Mouse (Mus musculus) ES-Bruce4 (cell line): ENCODE measurements at regions not wholly inside any gene's neighbourhood (a gene's known extent, or its start where the extent isn't known, plus 50 kb on each side); places are given as distances from the start of the nearest gene placed in this dataset.
"Not testable (repeated sequence)": the region's sequence is repeated elsewhere in the genome, so short reads cannot be mapped to it uniquely, and the experiment has no call there.

Source experiments
- H3K27ac ChIP-seq: 2 replicates; pipeline ENCODE4 v1.5.1; 2012; ENCODE audit warnings: low read length, inconsistent platforms; ENCODE audit not compliant: insufficient read depth
- H3K27me3 ChIP-seq: 2 replicates; pipeline ENCODE4 v1.6.1; 2012; ENCODE audit warnings: mild to moderate bottlenecking, low read length, inconsistent platforms; ENCODE audit not compliant: control insufficient read depth, poor library complexity, insufficient read depth, severe bottlenecking
- H3K36me3 ChIP-seq: 2 replicates; pipeline ENCODE4 v1.6.1; 2012; ENCODE audit warnings: inconsistent platforms, mild to moderate bottlenecking, low read length, moderate library complexity; ENCODE audit not compliant: control insufficient read depth, poor library complexity, insufficient read depth, severe bottlenecking
- H3K4me1 ChIP-seq: one replicate; pipeline ENCODE4 v1.8.1; 2011; ENCODE audit warnings: low read length; ENCODE audit not compliant: control insufficient read depth, insufficient read depth
- H3K4me3 ChIP-seq: 2 replicates; pipeline ENCODE4 v1.5.1; 2011; ENCODE audit warnings: low read depth, mild to moderate bottlenecking, low read length
- H3K9ac ChIP-seq: 2 replicates; pipeline ENCODE4 v1.6.1; 2012; ENCODE audit warnings: low read depth, mild to moderate bottlenecking, inconsistent platforms; ENCODE audit not compliant: poor library complexity, severe bottlenecking
- H3K9me3 ChIP-seq: replicated peaks from 2 replicates; pipeline ENCODE4 v1.6.1; 2012; ENCODE audit warnings: mild to moderate bottlenecking, low read length, inconsistent platforms; ENCODE audit not compliant: control insufficient read depth, poor library complexity, insufficient read depth, severe bottlenecking
- CTCF ChIP-seq: IDR thresholded peaks from one replicate; pipeline ENCODE4 v1.8.1; 2011; ENCODE audit warnings: low read depth, low read length
- EP300 ChIP-seq: IDR thresholded peaks from 2 replicates; pipeline ENCODE4 v1.6.1; 2011; ENCODE audit warnings: low read depth, low read length; ENCODE audit not compliant: insufficient read depth
- POLR2A ChIP-seq: IDR thresholded peaks from one replicate; pipeline ENCODE4 v1.8.1; 2011; ENCODE audit warnings: low read length; ENCODE audit not compliant: insufficient read depth

DNA sequence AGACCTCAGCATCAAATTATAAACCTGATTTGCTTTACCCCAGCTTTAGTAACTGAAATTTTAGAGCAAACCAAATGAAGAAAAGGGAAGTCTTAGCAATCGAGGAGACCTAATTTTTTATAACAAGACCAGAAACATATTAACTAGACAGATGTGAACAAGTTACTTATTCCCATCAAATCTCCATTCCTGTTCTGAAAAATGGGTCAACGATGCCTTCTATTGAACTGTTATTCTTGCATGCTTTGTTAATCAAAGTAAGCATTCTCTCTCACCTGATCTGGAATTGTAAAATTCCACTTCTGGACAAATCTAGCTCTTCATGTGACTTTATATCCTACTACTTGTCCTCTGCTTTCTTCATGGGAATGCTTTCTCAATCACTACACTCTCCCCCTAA, 137.6 kb downstream of the Arrdc3 start:
- Histone ChIP-seq H3K27me3 (no peaks in the 10 kb centered on the region), H3K4me3 (no peak overlapping the region), H3K4me1 (no peaks in the 10 kb centered on the region), H3K27ac (no peak overlapping the region), H3K9me3 (no peaks in the 10 kb centered on the region; the same call in 1 of the 2 replicates), H3K9ac (no peak overlapping the region), H3K36me3 (no peaks in the 10 kb centered on the region)
- no peak for TF ChIP-seq POLR2A
- TF ChIP-seq CTCF = no peak
- no peak for TF ChIP-seq EP300

DNA sequence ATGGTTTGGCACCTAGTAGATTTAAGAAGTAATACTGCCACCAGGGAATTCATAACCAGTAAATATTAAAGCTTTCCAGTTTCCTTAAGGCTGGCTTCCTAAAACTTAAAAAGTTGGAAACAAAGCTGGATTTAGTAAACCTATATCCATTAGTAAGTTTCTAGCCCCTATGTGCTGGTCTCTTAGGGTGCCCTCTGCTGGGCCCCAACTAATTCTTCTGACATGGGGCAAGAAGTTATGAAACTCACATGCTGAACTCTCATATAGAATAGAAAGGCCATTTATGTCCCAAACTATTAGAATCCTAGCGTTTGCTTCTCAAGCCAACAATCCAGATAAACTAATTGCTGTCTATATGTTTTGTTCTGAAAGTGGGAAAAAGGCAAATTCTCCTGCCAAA, 139.2 kb downstream of the Arrdc3 start:
- H3K27ac ChIP-seq = no peak overlapping the region
- no peak for TF ChIP-seq CTCF
- no peak for TF ChIP-seq POLR2A
- no peak for TF ChIP-seq EP300
- no peaks in the 10 kb centered on the region for H3K36me3 ChIP-seq
- H3K9me3 ChIP-seq = no peaks in the 10 kb centered on the region; the same call in 1 of the 2 replicates
- H3K27me3 ChIP-seq = no peaks in the 10 kb centered on the region
- no peak overlapping the region for H3K4me3 ChIP-seq
- H3K4me1 ChIP-seq = no peaks in the 10 kb centered on the region
- H3K9ac ChIP-seq = no peak overlapping the region

GRCm38 (mm10) chr13:81025241-81025760, 142.1 kb downstream of the Arrdc3 start:
- not testable (repeated sequence) for H3K27me3 ChIP-seq, H3K9me3 ChIP-seq, H3K36me3 ChIP-seq, H3K4me3 ChIP-seq, H3K27ac ChIP-seq, H3K9ac ChIP-seq, H3K4me1 ChIP-seq

DNA sequence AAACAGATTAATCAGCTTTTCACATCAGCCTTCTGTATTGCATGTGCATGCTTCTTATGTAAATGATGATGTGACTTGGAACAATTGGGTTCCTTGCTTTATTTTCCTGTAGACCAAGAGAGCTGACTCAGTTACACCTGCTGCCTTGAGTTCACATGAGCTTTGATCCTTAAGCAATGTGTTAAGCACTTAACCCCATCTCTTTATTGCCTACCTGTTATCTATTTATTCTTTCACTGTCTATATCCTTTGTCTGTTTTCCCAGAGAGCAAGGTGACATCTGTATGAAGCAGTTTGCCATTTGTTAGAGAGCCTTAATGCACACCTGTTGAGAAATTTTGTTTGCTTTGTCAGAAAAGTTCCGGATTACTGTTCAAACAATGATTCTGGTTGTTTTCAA, 154.1 kb downstream of the Arrdc3 start:
- H3K9me3 ChIP-seq = no peaks in the 10 kb centered on the region
- TF ChIP-seq POLR2A (no peak), CTCF (no peak), EP300 (no peak)
- no peak overlapping the region for H3K9ac ChIP-seq
- H3K4me3 ChIP-seq = no peak overlapping the region
- H3K36me3 ChIP-seq = no peaks in the 10 kb centered on the region
- no peak overlapping the region for H3K27ac ChIP-seq
- H3K27me3 ChIP-seq = no peaks in the 10 kb centered on the region
- H3K4me1 ChIP-seq = no peaks in the 10 kb centered on the region

DNA sequence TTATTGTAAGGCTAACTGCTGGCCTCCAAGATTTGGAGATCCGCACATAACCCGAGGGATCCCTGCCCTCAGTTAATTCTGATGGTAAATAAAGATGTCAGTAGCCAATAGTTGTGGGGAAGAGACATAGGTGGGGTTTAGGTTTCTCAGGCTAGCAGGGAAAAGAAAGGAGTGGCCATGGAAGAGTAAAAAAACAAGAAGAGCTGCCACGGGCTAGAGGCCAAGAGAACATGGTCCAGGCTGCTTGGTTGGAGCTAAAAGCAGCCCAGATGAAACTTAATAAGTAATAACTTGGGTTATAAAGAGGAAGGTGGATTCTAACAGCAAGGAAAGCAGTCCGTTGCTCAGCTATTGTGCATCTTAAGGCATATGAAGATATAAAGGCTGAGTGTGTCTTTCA, 155.6 kb downstream of the Arrdc3 start:
- no peak overlapping the region for H3K9ac ChIP-seq
- H3K36me3 ChIP-seq = no peaks in the 10 kb centered on the region
- H3K27ac ChIP-seq = no peak overlapping the region
- H3K27me3 ChIP-seq = no peaks in the 10 kb centered on the region
- H3K4me3 ChIP-seq = no peak overlapping the region
- H3K9me3 ChIP-seq = no peaks in the 10 kb centered on the region
- H3K4me1 ChIP-seq = no peaks in the 10 kb centered on the region
- TF ChIP-seq CTCF (no peak), POLR2A (no peak), EP300 (no peak)

GRCm38 (mm10) chr13:81040494-81040893, 157.3 kb downstream of the Arrdc3 start:
- H3K27ac ChIP-seq = no peak overlapping the region
- no peak overlapping the region for H3K9ac ChIP-seq
- H3K4me3 ChIP-seq = no peak overlapping the region
- H3K9me3 ChIP-seq = no peaks in the 10 kb centered on the region
- no peaks in the 10 kb centered on the region for H3K36me3 ChIP-seq
- H3K27me3 ChIP-seq = no peaks in the 10 kb centered on the region
- no peaks in the 10 kb centered on the region for H3K4me1 ChIP-seq
- TF ChIP-seq EP300 (no peak), CTCF (no peak), POLR2A (no peak)
